Mouse (Mus musculus) layer of hippocampus, postnatal 14 days (tissue): ENCODE measurements around the gene Clpsl2. TPM values are rescaled to one million over a fixed set of nuclear protein-coding genes. Genes with fewer than 3 reads are reported as not detected.
A peak's percentile ranks its signal among the peaks of the same experiment; 100 is the strongest.

ENCODE experiments used
- DNase-seq, 2 experiments: peaks; one replicate each; pipeline ENCODE4 v3.0.0; 2021 to 2022; ENCODE audit warnings: low spot score in 2 of 2, mixed read lengths in 1 of 2
- long read RNA-seq, 2 experiments: library from polyadenylated mRNA; stranded (forward); transcript quantifications; one replicate each; pipeline ENCODE4 v2.0.0; 2021
- total RNA-seq, 2 experiments: library from RNA; stranded (reverse); gene quantifications; 2 replicates each; pipeline ENCODE4 v1.2.3; 2021

The Clpsl2 gene
- not detected for total RNA-seq
- long read RNA-seq, experiment 1, result 0 reads
- long read RNA-seq, experiment 2, result 0 reads

- DNase-seq, result no peak
These were observed at the start of gene Clpsl2 for GRCm38 (mm10) chr17:28549111-28549510. TSS of gene Clpsl2 (plus strand) at chr17:28549411.

GRCm38 (mm10) chr17:28500465-28500864 is 48.7 kb upstream of the Clpsl2 start:
- no peak for DNase-seq

- no peak for DNase-seq
These were observed 46.9 kb upstream of the Clpsl2 start for GRCm38 (mm10) chr17:28502196-28502821.

GRCm38 (mm10) chr17:28504182-28504581 is 45.0 kb upstream of the Clpsl2 start:
- DNase-seq, result no peak

- no peak for DNase-seq
These were observed 43.6 kb upstream of the Clpsl2 start for GRCm38 (mm10) chr17:28505591-28505990.

GRCm38 (mm10) chr17:28506895-28507294 is 42.3 kb upstream of the Clpsl2 start:
- no peak for DNase-seq

GRCm38 (mm10) chr17:28507496-28507895 is 41.7 kb upstream of the Clpsl2 start:
- no peak for DNase-seq

- DNase-seq, result no peak
These were observed 38.5 kb upstream of the Clpsl2 start for GRCm38 (mm10) chr17:28510445-28511342.

GRCm38 (mm10) chr17:28511616-28512541 is 37.3 kb upstream of the Clpsl2 start:
- no peak for DNase-seq

- no peak for DNase-seq
These were observed 36.5 kb upstream of the Clpsl2 start for GRCm38 (mm10) chr17:28512696-28513095.

- no peak for DNase-seq
These were observed 35.9 kb upstream of the Clpsl2 start for GRCm38 (mm10) chr17:28513337-28513736.

- no peak for DNase-seq
These were observed 35.4 kb upstream of the Clpsl2 start for GRCm38 (mm10) chr17:28513844-28514243.

- no peak for DNase-seq
These were observed 34.7 kb upstream of the Clpsl2 start for GRCm38 (mm10) chr17:28514555-28514954.

- no peak for DNase-seq
These were observed 33.5 kb upstream of the Clpsl2 start for GRCm38 (mm10) chr17:28515431-28516341.

GRCm38 (mm10) chr17:28516881-28517280 is 32.3 kb upstream of the Clpsl2 start:
- no peak for DNase-seq

- DNase-seq, result peak in 1 of 2 experiments; percentile 67
These were observed 31.7 kb upstream of the Clpsl2 start, which contains the start of gene Fkbp5 for GRCm38 (mm10) chr17:28517441-28517955. TSS of gene Fkbp5 (minus strand) at chr17:28517527.

- DNase-seq, result peak; percentile 84 to 92
These were observed 31.1 kb upstream of the Clpsl2 start for GRCm38 (mm10) chr17:28517956-28518614.

GRCm38 (mm10) chr17:28518615-28519071 is 30.6 kb upstream of the Clpsl2 start:
- DNase-seq, result no peak

- DNase-seq, result no peak
These were observed 29.4 kb upstream of the Clpsl2 start for GRCm38 (mm10) chr17:28519827-28520226.
